Mouse (Mus musculus) heart, adult 9 months (tissue): Measurements from ENCODE around the gene 4930556J24Rik.
"Not testable (repeated sequence)": the region's sequence is repeated elsewhere in the genome, so short reads cannot be mapped to it uniquely, and the experiment has no call there.

Experiments used
- DNase-seq, 2 experiments: peaks; one replicate each; pipeline ENCODE4 v3.0.0; 2022; ENCODE audit warnings: low spot score in 2 of 2

Gene 4930556J24Rik

DNA sequence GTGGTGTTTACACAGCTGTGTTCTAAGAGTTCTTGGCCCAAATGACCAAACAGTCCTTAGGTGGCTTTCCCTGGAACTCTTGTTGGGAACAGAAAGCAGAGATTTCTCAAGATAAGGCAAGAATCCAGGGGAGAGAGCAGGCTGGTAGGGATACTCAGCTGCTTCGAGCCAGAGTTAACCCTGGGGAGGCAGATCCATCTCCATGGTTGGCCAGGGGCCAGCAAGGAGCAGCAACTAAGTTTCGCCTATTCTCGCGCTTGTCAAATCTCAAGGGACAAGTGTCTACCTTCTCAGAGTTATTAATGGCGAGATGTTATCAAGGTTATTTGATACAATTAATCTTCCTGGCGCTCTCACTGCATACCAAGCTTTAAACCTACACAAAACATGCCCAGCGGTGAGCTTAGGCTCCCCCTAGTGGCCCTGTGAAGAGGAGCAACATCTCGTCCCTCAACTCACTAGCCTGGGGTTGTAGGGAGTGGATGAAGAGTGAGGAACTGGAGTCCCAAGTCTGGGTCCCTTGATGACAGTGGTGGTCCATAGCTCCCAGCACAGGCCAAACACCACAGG lies 55.2 kb downstream of the 4930556J24Rik start:
- peak in 1 of 2 experiments; percentile 23 for DNase-seq

DNA sequence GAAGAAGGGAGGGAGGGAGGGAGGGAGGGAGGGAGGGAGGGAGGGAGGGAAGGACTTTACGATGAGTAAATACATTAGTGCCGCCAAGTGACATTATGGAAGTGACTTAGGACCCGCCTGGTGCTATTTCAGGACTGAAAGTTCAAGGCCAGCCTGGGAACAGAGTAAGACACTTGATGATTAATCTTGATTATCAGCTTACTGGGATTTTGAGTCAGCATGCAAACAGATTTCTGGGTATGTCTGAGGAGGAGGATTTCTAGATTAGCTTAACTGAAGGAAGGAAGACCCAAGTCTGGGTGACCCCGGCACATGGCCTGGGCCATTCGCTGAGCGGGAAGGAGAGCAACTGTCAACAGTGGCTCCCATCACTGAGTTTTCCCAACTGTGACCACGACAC lies 56.1 kb downstream of the 4930556J24Rik start:
- no peak for DNase-seq

DNA sequence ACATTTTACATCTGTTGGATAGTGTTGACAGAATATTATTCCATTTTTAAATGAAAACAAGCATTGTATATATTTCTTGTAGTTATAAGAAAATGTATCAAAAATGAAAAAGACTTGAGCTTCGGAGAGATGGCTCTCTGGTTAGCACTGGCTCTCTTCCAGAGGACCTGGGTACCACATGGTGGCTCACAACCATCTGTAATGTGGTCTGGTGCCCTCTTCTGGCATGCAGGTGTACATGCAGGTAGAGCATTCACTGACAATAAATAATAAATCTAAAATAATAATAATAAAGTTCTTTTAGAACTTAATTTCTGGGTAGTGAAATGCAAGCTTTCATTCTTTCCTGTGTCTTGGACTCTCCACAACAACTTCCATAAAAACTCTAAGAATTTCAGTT lies 57.8 kb downstream of the 4930556J24Rik start:
- no peak for DNase-seq

DNA sequence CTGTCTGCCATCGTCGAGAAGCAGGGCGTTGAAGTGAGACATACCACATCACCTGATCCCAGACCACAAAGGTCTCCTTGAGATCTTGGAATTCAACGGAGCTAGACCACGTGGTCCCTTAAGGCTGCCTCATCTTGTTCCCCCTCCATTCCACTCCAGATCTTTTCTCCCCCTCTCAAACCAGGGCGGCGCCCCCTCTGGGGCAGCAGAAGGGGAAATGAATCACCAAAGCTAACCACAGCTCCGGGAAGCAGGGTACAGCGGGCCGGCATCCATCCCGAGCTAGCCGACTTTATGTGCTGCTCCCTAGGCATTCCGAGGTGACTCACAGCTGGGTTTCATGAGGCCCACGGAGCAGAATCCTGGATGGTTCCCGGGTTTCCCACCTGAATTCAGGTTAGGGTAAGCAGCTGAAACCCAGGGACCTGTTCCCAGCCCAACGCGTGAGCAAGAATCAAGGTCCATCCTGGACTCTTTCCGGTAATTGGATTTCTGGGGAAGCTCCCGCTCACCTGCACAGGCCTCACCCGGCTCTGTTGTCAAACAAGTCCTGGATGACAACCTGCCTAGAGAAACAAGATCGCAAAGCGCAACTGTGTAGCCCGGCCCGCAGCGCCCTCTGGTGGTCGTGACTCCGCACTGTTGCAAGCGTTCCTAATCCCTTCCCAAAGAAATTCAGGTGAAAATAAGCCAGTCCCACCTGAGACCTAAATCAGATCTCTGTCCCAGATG lies 62.3 kb downstream of the 4930556J24Rik start, which contains the start of gene Slc35e4:
Slc35e4 (minus strand) TSS at position 556 of the 732 bp plus-strand sequence.
- peak; percentile 74 to 78 for DNase-seq

DNA sequence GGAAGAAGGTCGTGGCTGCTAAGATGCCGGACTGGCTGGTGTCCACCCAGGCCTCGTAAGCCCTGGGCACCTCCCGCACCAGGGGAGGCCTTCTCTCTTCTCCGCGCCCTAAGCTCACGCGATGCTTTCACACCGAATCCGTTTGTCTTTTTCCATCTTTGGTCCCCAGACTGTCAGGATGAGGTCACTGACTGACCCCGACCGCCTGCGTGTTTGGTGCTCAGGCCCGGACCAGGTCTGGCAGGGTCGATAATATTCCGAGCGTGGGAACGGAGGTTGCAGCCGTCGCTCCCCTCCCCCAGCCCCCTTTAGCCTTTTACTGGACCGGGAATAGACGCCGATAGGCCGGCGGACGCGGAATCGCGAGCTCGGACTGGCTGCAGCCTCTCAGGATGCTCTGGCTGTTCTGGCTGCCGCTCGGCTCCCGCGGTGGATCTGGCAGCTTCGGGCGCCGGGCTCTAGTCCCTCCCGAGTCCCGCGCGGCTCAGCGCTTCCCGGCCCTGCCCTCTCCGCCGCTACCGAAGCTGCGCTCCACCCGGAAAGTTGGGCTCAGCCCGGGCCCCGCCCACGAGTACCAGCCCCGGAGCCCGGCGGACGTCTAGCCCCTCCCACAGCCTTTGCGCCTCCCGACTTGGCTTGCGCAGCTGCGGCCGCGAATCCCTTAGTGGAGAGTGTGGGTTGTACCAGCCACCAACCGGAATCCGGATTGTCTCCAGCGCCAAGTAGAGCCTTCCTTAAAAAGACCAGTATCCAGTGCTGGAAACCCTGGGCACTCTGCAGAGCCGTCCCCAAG lies 63.1 kb downstream of the 4930556J24Rik start:
- peak; percentile 93 to 95 for DNase-seq

DNA sequence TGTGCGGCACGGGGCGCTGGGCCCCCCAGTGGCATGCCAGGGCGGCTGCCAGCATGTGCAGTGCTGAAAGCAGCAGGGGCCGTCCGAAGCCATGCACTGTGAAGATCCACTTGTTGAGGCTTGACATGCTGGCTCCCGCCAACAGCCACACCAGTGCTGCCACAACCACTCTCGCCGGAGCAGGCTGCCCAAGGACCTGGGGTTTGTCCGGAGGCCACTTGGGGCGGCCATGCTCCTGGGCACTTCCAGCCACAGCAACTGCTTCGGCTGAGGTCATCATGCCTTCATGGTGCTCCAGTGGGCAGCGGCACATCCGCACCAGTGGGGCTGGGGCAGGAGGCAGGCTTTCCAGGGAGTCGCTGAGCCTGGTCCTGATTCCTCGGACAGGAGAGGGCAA lies 63.7 kb downstream of the 4930556J24Rik start:
- peak; percentile 31 to 43 for DNase-seq

DNA sequence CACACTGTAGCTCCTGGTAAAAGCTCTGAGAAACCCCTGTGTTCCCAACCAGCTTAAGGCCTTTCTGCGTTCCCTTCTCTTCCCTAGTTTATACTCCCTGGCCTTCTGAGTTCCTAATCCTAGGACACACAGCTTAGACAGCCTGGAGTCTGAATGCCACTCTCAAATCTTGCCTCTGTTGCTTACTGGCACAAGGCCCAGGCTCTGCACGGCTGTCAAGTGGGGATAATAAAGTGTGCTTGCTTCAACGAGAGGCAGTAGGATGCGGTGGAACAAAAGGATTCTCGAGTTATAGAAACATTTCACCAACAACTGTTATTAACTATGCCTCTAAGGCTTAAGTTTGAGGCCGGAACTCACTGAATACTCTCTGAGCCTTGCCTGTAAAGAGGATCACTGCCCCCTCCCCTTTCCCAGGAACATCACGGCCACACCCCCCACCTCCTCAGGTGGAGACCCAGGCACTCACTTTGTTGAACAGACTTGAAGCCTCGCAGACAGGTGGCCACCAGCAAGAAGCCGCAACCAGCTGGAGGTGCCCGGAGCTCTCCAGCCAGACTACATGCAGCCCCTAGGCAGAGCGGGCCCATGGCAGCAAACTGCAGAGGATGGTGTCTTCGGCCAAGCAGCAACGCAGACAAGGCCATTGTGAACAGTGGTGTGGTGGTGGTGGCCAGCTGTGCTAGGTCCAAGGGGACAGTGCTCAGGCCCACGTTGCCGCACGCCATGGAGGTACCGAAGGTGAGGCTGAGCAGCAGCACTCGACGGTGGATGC lies 64.3 kb downstream of the 4930556J24Rik start:
- peak in 1 of 2 experiments; percentile 24 for DNase-seq

DNA sequence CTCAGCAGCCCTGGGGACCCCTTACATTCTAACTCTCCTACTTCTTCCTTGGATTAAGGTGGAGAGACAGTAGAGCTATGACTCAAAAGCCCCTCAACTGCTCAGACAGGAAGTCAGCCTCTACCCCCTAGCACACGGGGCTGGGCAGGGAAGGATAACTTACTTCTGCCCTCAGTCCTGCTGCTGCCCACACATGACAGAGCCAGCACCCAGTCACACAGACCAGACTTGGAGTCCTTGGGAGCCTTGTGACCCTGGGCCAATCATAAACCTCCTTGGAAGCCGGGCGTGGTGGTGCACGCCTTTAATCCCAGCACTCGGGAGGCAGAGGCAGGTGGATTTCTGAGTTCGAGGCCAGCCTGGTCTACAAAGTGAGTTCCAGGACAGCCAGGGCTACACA lies 65.1 kb downstream of the 4930556J24Rik start:
- DNase-seq = not testable (repeated sequence)

DNA sequence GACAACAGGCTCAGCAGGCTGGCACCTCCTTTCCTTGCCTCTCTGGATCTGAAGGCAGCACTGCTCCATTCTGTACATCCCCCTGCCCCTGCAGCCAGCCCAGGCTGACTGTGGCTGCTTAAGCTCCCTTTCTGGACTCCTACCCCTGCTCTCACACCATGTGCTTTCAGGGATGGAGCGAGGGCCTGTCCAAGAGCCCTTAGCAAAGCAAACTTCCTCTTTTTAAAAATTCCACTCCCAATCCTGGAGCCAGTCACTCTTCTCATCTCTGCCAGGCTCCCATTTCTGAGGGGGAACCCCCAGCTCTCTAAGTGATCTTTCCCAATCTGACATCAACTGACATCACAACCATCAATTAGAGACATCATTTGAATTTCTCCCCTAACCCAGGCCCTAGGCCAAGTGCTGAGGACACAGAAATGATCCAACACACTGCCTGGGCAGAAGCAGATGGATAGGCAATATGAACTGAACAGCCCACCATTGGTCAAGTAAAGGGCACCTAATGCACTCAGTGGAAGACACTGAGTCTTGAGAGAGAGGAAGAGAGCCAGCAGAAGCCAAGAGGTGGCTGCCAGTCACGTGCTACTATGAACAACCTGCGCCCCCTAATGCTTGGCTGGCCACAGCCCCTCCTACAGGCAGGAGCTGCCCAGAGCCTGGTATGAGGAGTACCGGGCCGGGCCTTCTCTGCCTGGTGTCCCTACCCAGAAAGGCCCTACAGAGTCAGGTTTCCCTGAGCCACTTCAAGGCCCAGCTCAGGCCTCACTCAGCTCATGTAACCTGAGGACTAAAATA lies 65.9 kb downstream of the 4930556J24Rik start:
- DNase-seq = no peak

DNA sequence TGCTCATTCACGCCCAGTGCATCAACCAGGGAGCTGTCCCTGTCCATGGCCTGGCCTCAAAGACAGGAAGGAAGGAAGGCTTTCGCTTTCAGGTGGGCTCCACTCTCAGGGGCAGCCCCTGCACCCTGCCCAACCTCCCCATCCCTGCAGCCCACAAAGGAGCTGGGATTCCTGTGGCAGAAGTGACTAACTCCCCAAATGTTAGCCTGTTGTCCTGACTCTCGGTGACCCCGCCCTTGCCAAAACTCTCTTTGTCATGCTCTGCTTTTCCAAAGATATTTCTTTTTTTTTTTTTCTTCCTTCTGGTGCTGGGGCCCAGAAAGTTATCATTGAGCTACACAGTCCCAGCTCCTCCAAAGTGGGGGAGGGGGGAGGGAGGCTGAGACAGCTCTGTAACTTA lies 67.3 kb downstream of the 4930556J24Rik start:
- DNase-seq = no peak

DNA sequence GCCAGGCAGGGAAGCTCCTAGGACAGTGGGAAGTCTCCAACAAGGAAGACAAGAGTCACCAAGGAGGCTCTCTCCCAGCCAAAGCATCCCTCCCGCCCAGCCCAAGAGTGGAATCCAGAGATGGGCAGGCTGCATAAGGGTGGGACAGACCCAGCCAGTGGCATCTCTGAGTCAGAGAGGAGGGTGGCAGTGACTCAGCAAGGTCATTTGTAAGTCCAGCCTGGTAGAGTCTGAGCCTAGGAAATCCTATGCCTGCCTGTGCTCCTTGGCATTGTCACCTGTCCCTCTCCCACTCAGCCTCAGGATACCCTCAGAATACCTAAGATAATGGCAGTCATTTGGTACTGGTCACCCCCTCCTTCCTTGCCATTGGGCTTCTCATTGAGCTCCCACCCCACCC lies 71.1 kb downstream of the 4930556J24Rik start:
- no peak for DNase-seq

DNA sequence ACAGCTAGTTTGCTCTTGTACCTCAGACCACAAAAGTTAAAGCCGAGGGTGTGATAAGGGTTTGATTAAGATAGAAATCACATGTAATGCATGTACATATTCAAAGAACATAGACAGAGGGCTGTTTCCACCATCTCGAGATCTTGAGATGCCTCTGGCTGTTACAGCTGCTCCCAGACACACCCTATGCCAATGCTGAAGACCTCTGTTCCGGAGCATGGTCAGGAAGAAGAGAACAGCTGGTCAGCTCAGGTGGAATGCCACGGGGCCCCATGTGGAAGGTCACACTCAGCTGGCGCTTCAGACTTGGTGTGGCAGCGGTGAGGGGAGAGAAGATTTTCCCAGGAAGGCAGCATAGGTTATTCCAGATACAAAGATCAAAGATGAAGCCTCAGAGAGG lies 71.9 kb downstream of the 4930556J24Rik start:
- no peak for DNase-seq

DNA sequence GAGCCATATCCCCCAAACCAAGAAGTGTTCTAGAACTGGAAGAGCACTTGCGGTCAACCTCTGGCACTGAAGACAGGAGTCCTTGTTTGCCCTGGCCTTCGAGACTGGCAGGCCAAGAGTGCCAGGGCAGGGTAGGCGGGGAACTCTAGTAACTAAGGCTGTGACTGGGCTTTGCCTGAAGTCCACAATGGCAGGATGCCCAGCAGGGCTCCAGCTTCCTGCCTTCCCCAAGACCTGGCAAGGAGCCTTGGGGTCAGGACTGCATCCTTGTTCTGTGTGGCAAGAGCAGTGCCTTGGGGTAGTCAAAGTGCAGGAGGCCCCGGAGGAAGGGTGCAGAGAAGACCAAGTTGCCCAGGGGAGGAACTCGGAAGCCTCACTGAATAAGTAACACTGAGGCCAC lies 73.5 kb downstream of the 4930556J24Rik start:
- DNase-seq = peak; percentile 63 to 75

DNA sequence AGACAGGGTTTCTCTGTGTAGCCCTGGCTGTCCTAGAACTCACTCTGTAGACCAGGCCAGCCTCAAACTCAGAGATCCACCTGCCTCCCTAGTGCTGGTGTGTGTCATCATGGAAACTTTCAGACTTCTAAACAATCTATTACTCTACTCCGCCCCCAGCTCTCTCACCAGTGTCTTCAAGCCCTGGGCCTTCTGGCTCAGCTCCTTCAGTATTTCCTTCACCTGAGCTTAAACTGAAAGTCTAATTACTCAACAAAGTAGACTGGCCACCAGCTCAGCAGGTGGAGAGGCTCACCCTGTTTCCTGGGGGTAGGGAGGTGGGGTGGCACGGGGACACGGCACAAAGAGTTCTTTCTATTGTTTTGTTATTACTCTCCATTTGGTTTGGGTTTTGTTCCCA lies 74.1 kb downstream of the 4930556J24Rik start:
- no peak for DNase-seq

DNA sequence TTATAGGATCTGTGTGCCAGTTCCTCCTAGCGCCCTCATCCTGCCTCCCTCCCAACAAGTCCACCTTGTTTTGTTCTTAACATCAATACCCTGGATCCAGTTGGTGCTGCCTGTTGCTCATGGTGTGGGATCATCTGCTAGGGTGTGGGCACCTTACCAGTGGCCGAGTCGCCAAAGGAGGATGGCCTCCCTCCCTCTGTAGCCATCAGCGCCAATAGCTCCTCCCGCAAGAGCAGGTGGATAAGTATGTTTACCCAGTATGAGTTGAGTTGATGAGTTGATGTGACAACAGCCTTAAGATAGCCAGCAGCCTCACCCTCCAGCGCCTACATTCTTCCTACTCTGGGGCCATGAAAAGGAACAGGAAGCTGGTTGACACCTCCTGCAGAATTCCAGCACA lies 76.3 kb downstream of the 4930556J24Rik start:
- DNase-seq = no peak

DNA sequence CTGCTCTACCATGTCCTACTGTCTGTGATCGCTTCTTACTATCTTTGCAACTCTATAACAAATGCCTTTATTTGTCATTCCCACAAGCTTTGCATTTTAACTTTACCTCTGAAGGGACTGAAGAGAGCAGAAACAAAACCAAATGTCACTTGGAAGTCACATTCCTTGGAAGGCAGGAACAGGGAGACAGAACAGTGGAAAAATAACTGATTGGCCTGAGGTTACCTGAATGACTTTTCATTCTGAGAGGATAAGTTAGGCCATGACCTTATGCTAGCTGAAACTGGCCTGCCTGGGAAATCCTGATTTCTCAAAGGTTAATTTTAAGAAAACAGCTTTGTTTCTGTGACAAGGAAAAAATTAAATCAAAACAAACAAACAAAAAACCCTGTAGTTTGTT lies 80.6 kb downstream of the 4930556J24Rik start:
- peak in 1 of 2 experiments; percentile 16 for DNase-seq

DNA sequence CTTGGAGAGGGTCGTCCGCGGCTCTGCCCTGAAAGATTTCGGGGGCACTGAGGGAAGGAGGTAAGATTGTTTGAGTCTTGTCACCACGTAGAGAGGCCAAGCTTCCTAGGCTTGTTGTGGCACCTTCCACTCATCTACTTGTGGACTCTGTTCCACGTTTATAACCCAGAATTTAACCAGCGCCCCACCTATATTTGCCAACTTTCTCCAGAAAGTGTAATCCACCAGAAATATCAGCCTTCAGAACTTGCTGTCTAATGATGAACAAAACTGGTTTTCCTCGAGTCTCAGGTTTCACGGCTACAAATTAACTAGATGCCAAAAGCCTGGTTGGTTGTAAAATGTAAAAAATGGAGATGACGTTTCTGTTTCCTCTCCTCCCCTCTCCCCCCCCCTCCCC lies 81.1 kb downstream of the 4930556J24Rik start:
- DNase-seq = no peak

DNA sequence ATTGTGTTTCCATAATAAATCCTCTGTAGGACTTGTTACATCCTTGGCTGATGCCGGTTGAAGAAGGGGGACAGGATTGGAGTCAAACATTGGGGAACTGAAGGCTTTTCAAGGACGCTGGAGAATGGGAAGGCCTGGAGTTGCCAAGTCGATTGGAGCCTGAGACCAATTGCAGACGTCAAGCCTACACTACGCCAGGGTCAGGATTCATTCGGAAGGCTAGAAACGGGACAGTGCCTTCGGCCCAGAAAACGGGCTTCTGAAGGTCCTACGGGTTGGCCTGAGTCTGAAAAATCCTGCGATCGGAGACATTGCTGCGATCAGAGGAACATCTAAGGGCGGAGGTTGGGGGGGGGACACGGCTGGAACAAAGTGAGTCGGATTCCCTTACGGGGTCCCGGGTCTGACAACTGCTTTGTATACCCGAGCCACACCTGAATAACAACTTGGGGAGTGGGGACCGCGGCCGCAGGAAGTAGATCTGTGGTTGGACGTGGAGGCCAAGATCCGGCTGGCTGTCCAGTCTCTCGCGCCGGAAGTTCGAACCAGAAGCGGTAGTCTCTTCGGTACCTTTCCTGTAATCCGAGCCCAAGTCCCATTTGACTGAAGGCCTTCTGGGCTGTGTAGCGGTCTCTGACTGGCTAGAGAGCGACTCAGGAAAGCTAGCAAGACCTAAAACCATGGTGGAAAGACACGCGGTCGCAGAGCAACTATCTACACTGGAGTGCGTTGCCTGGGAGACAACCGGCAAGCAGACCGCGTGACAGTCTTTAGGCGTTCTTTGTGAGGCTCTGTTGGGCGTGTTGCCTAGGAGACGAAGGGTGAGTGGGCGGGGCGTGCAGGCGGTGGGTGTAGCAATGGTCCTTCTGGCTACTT lies 81.9 kb downstream of the 4930556J24Rik start, which contains the start of the genes 4921536K21Rik and Dusp18:
4921536K21Rik (minus strand) TSS at position 693 of the 876 bp plus-strand sequence.
Dusp18 (plus strand) TSS at position 835 of the 876 bp plus-strand sequence.
- DNase-seq = peak; percentile 93 to 94

DNA sequence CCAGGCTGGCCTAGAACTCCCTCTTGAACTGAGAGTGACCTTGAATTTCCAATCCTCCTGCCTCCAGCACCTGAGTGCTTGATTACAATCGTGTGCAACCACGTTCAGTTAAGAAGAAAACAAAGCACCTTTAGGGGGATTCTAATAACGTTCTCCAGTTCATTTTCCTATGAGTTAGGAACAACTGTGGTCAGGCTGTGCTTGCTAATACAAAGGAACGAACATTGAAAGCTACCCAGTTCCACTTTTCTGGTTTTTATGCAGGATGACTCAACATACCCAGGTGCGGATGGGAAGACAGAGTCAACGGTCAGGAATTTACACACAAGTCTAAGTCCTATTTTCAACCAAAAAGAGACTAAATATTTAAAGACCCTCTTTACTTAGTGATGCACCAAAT lies 82.6 kb downstream of the 4930556J24Rik start:
- DNase-seq = no peak
